Mouse (Mus musculus) 416B (cell line): ENCODE measurements at regions not wholly inside any gene's neighbourhood (a gene's known extent, or its start where the extent isn't known, plus 50 kb on each side); places are given as distances from the start of the nearest gene placed in this dataset.

Experiments
- DNase-seq: peaks from one replicate; pipeline ENCODE4 v3.0.0; 2011; ENCODE audit warnings: low read depth

DNA sequence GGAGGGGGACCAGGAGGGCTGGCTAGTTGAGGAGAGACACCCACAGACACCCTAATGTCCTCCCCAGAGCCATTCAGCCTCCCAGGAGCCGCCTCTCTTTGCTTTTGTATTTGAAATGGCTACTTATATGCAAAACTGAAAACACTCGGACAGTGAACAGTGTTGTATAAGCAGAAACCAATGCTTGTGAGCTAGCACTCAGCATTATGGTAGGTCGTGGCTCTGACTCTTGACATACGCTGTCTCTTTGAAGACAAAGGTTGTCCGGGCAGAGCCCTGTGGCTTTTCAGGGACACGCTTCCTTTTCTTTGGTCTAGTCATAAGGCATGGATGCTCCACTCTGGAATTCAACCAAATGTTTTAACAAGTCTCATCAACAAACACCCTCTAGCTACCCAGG, 235.4 kb upstream of the Rgma start:
- no peak for DNase-seq

DNA sequence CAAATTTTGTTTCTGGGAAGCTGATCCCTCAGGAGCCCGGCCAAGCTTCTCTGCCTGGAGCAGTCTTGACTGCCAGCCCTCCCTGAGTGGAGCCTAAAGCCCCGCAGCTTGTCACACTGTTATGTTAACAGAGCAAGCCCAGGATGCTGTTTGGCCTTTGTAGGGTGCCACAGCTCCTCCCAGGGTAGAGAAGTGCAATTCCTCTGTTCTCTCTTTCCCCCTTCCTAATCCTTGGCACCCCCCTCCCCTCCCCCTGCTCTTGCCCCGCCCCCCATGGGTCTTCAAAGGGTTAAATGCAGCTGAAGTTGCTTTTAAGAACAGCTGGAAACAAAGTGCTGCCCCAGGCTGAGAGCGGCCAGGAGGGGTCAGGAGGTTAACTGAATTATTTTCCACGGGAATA, 234.1 kb upstream of the Rgma start:
- DNase-seq, result no peak

DNA sequence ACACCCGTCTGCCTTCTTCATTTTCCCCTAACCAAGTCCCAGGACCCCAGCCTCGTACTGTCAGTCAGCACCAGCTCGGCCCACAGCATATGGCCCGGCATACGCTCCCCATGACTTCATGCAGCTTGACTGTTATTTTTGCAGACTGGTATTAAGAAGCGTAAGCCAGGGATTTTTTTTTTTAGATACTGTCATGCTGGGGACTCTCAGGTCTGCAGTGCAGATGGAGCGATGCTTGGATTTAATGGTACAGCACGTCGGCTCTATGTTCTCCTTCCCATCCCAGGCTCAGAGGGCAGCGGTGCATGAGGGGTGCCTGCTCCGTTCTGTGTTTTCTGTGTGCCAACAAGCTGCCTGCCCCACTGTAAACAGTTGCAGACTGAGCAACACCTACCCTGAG, 231.4 kb upstream of the Rgma start:
- DNase-seq, result no peak

DNA sequence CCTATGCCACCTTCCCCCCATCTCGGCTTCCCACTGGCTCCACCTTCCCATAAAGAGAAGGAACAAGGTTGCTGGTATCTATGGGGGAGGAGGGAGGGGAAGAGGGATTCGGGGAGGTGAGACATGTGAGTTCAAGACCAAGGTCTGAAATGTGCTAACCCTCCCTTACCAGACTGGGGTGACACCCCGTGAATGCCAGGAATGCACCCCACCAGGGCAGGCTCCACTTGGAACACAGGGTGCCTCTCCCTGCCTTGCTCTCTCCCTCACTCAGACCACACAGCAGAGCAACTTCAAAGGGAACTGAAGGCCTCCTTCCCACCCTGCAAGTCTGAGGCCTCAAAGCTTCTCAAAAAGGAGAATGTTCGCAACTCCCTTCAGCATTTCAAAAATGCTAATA, 230.5 kb upstream of the Rgma start:
- no peak for DNase-seq

DNA sequence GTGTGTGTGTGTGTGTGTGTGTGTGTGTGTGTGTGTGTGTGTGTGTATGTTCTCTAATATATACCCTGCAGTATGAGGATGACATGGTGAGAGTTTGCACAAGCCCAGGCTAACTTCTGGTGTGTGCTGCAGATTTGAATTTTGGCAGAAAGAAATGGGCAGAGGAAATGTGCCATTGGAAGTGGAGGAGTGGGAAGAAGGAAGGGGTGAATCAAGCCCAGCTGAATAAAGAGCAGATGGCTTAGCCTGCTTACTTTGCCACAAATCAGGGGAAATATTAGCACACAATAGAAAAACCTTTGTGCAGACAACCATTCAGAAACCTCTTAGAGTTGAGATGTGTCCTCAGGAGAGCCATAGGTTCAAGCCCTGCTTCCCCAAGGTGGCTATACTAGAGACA, 228.1 kb upstream of the Rgma start:
- DNase-seq, result no peak

DNA sequence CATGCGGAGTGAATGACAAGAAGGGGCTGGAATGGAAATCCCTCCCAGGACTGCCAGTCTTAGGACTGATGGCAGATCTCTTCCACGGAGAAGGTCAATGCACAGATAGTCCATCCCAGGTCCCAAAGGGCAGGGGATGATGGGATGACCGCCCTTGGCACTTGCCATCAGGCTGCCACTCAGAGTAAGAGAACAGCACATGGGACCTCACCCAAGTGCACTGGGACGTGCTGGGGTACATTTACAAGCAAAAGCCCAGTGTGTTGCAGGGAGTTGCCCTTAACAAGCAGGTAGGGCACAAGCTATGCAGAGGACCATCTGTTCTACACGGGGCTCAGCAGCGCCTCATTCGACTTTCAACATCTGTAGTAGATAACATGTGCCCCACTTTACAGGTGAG, 224.9 kb upstream of the Rgma start:
- no peak for DNase-seq

DNA sequence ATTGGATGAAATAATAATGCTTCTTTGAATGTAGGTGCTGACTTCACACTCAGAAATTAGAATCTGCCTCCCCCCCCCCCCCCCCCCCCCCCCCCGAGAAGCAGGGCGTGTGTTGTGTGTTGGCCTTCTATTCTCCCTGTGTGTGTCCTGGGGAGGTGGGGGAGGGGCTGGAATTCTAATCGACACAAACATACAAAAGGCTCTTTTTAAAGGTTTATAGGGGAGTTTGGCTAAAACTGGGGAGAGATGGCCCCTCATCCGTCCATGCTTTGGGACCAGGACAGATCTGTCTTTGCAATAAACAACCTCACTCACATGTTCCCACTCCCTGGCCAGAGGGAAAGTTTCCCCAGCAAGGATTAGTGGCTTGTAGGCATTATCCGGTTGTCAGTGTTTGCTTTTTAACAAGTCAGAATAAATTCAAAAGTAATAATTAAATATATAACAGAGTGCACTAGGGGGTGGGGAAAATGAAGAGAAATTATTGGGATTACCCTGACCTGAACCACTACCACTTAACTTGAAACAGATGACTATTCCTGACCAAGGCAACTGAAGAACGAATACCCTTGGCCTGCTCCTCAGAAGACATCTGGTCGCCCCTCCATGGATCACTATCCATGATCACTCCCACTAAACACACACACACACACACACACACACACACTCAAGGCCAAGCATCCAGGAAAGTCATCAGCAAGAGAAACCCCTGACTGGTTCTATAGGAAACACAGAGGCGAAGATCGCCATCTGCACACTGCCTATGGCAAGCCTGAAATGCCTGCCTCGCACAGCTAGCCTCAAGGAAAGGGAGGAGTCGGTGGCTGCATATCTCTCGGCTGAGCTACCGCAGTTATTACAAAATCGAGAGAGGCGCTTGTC, 223.5 kb upstream of the Rgma start:
- DNase-seq, result no peak

DNA sequence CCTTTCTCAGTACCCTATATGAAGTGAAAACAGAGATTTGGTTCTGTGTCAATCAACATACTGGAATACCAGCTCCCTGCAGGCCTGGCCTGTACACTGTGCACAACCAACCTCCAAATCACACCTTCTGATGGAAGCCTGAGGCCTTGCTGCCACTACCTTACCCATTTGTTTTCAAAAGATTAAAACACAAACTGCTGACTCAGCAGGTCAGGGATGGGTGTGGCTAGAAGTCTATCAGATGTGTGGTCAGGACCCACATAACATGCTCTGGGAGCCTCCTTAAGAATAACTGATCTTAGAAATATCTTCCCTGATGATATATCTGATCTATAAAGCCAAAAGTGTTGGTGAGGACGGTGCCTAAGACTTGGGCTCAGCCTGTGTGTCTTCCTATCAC, 221.6 kb upstream of the Rgma start:
- DNase-seq, result no peak

DNA sequence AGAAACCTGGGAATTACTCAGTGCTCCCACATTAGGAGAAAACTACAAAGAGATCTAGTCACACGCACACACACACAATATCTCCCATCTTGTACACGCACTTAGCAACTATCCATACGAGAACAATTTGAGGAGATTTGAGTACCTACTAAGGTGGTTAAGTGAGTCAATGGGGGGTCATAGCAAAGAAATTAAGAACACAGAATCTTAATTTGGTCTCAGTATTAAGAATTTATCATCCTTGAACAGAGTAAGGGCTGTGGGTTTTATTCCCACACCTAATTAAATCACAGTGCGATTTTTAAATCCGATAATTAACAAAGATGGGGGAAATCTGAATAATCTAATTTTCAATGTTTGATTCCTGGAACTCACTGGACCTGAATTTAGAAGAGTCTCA, 216.5 kb upstream of the Rgma start:
- DNase-seq, result no peak

DNA sequence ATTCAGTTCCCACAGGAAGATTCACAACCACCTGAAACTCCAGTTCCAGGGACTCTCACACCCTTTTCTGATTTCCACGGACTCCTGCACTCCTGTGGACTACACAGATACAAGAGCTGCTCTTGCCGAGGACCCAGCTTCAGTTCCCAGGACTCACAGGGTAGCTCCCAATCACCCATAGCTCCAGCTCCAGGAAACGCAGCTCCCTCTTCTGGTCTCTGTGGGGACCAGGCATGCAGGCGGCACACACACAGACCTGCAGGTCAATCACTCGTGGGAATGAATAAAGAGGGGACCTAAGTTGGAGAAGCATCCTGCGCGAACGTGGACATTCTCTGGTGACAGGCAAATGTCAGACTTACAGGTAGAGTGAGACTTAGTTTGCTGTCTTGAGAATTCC, 214.3 kb upstream of the Rgma start:
- no peak for DNase-seq

DNA sequence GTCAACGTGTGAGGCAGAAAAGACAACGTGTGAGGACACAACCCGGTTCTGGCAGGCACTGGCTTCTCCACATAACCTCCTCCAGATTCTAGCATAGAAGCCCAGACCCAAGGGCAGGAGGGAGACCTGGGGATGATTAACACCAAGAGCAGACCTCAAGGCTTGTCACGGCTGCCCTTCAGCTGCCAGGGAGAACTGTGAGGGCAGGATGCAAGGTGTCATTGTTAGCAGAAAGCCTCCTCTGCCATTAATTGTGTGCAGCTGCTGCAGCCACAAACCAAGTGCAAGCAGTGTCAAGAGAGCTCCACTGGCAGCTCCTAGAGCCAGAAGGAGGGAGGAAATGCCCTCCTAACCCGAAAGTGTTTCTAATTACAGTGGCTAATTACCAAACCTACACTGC, 211.6 kb upstream of the Rgma start:
- DNase-seq, result no peak

DNA sequence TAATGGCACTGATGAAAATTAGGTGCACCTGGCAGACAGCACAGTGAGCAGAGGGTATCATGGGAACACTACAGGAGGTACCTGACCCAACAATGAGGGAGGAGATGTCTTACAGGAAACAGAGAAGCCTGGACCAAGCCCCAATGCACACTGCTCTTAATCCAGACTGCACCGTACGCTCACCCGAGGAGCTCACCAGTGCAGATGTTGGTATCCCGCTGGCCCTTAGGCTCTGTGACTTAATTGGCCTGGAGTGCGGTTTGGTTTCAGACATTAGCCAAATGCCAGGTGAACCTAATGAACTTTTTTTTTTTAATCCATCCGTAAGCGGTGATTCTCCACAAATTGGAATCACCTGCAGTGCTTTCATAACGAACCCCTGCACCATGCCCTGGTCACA, 209.8 kb upstream of the Rgma start:
- DNase-seq, result no peak

DNA sequence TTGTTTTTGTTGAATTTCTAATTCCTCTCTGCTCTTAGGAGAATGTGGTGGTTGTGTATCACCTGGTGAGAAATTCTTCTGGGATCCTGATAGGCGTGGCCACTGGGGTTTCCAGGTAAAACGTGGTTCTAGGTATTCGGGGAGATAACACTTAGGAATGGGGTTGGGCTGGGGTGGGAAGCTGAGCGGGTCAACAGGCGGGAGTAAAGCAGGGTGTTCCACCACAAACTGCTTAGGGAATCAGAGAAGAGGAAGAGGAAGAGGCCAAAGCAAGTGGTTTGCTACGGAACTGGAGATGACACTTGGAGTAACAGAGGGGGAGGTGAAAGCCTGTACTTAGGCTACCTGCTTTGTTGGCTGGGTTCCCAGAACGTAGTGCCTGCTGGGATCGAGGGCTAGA, 205.9 kb upstream of the Rgma start:
- no peak for DNase-seq

DNA sequence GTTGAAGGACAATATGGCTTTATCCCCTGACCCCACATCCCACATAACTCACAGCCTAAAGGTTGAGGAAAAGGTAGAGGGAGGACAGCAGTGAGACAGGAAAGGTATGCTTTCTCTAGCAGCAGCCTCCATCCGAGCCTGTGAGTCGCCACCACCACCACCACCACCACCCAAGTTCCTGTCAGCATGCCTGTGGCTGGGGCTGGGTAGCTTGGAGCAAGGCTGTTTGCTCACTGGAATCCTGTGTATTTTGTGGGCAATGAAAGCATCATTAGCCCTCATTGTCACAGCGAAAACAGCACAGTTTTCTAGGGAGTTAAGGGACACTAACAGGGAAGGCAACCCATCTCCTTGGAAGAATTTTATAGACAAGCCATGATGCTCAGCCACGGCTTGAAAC, 202.7 kb upstream of the Rgma start:
- DNase-seq, result no peak

DNA sequence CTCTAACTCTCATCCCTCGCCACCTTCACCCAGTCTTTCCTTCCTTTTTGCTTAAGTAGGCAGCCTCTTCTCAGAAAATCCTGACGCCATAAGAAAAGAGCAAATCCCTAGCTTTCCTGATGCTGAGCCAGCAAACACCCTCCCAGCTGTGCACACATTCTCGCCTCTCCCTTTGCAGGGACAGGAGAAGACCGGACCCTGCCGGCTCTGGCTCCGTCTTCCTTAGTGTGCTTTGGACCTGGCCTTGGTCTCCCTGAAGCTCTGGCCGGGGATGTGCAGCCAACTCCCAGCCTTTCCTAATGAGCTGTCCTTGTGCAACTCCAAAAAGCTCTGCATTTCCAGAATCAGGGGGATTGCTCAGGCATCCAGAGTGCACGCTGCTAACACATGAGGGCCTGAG, 191.5 kb upstream of the Rgma start:
- no peak for DNase-seq

DNA sequence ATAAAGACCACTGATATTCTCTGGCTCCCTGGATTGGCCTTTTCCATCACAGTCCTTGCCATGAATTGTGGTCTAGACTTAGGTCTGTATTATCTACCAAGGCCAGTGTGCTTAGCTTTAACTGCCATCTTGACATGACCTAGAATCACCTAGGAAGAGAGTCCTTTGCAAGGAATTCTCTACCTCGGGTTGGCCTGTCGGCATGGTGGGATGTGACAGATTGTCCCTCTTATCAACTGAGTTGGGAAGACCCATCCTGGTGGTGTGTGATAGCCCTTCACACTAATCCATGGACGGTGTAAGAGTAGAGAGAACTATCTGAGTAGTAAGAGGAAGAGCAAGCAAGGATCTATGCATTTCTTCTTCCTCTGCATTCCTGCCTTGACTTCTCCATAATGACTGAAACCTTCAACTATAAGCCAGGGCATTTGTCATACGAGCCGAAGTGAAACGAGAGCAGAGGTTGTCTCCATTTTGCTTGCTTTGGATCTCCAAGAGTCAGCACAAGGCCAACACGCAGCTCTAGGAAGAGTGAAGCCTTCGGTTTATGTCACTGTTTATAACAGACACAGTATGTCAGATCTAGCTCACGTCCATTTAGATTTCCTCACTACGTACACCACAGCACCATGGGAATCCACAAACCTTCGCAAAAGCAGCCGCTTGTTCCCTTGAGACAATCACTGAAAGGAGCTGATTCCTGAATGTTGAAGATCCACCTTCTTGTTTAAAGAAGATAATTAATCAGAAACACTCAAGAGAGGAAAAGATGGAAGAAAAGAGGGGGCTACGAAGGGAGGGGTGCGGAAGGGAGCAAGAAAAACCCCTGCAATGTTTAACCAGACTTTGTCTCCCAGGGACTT, 190.9 kb upstream of the Rgma start:
- no peak for DNase-seq

DNA sequence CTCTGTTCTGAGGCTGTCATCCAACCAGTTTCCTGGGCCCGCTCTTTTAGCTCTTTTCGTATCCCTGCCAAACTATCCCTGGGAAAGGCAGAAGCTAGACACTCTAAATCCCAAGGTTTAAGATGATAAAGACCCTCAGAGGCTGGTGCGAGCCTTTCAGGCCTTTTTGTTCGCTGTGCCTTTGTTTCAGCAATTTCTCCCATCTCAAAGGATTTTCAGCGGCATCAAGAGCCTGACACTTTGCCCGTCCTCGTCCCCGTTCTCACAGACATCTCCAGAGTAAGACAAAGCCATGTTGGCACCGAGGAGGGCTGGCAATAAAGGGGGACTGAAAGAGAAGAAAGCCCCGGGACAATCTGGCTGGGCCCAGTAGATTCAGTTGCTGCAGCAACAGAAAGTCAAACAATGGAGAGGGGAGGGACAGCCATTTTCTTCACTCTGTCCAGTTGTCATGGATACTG, 190.2 kb upstream of the Rgma start:
- DNase-seq, result no peak

DNA sequence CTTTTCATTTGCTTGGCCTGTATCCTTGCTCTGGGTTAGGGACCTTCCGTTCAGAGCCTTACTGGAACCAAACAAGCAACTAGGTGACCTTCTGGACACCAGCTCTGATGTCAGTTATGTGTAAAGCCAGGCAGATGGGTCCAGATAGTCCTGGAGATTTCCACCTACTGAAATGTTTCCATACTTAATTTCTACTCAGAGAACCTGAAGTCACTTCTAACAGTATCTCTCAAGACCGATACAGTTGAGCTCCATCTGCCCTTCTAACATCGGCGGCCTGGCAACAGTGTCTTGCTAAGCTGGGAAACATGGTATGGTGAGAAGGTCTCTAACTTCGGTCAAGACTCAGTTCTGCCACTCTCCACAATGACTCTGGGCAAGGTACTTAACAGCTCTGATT, 189.7 kb upstream of the Rgma start:
- DNase-seq, result no peak

DNA sequence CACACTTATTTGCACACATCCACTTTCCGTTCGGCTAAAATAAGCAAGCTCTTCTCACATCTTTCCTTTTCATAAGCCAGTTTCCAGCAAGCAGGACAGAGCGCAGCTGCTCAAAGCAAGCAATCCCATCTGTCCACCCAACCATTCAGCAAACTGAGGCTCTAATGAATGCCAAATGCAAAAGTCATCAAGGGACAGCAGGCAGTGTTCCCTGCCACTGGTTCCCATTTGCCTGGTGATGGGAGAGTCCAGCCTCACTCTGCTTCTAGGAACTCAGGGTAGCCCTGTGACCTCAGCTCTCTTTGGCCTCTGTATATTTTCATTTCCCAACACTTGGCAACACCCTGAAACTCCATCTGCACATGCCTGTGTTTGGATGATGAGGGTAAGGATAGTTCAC, 188.8 kb upstream of the Rgma start:
- DNase-seq, result no peak

DNA sequence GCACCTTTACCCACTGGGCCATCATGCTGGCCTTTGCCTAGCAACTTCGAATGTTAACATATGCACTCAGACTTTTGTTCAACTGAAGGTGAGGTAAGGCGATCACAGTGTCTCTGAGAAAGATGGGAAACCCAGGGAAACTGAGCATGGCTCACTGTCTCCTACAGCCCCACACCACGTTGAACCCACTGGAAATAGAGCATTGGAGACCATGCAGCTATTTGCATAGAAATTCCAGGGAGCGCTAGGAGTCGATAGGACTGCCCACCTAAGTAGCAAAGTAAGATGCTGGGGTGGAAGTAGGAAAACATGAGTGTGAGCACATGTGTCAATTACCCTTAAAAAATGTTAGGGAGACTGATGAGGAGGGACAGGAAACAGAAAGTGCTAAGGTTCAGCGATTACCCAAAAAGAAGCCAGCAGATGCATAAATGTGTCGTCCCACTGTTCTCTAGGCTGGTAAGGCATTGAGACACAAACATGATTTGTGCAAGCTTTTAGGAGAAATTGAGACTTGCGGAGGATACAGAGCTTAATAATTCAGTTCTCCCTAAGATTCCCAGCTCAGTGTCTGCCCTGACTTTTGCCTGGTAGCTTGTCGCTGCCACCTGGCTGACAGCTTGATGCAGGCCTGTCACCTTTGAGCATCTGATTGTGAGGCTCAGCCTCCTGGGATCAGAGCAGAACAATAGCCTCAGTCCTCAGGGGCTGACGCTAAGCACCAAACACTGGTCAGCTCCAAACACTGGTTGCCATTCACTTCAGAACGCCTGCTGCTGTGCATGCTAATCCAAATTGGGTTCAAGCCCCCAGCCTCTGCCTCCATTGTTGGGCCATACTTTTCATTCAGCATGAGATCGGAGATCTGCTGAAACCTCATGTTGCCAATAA, 183.7 kb upstream of the Rgma start:
- DNase-seq, result no peak

DNA sequence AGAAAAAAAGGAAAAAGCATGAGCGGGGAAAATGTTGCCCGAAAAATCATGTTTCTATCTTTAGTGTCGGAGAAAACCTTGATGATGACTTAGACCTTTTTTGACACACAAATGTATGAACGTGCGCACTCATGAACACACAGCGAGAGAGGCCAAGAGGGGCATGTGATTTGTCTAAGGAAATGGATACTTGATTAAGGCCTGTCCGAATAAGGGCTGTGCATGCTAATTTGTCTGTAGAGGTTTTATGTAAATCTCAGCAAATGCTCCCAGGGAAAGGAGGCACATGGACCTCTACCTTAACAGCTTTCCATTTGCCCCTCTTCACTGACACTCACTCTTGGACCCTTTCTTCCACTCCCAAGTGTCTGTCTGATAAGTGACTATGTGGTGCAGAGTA, 182.5 kb upstream of the Rgma start:
- no peak for DNase-seq

DNA sequence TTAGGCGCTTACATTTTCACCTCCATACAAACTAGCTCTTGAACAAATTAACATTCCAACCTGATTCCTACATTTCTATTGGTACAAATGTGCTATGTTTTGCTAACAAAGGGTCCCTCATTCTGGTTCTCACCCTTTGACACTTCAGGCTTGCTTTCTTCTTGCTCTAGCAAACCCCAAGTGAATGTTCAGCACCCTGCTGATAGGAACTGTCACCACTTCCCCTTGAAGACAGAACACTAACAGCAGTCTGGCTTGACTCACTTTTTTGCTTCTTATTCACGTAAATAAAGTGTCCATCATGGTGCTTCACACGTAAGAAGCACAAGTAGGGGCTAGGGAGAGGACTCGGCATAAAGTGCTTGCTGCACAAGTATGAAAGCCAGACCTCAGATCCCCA, 180.0 kb upstream of the Rgma start:
- DNase-seq, result no peak
